Mouse (Mus musculus) mouse trophoblast stem cell (cell line): ENCODE measurements at regions not wholly inside any gene's neighbourhood (a gene's known extent, or its start where the extent isn't known, plus 50 kb on each side); places are given as distances from the start of the nearest gene placed in this dataset.
"Not testable (repeated sequence)": the region's sequence is repeated elsewhere in the genome, so short reads cannot be mapped to it uniquely, and the experiment has no call there.

Experiments
- in situ Hi-C, 2 experiments: fragments of 300-500 bp; cut with MseI, MboI; formaldehyde crosslinking; loops; 2 replicates in 1 of 2; 3 replicates in 1 of 2; pipeline ENCODE4 v1.15.1; 2025

GRCm38 (mm10) chr16:49409235-49409634 lies 289.8 kb upstream of the Ift57 start:
- in situ Hi-C loops: no loop called here

DNA sequence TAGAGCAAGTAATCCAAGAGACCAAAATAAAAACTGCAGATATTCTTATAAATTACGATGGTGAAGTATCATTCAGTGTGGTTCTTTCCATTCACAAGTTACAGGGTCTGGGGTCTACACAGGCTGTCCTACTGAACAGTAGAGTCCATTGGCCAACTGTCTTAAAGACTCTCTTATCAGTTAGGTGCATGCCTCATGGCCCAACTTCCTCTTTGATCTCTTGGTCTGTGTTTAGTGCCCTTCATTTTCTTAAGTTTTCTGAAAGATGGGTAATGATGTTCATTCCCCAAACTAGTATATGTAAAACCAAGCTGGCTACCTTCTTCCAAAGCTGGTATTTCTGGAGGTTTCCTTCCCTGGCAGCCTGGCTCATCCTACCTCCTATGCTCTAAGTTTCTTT lies 268.7 kb upstream of the Ift57 start:
- in situ Hi-C loops: loop anchor here in 1 of 2 experiments (10.0 kb wide), 1 partner anchor 155 kb away; no protein-coding TSS in a partner anchor

DNA sequence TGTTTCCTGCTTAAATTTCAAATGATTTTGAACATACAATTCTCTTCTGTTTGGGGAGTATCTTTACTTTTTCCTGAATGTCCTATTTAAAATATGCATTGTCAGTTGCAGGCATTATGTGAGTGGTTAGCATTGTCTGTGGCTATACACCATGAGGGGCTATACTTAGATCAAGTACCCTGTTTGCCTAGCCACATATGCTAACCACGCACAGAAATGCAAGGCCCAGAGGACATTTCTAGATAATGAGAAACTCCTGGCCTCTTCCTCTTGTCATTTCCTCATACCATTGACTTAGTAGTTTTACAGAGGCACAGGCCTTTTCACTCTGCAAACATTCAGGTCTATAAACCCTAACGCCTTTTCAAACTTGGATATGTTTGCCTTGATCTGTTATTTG lies 267.1 kb upstream of the Ift57 start:
- in situ Hi-C loops: loop anchor here in 1 of 2 experiments (10.0 kb wide), 1 partner anchor 157 kb away; no protein-coding TSS in a partner anchor

- in situ Hi-C loops: no loop called here
These were observed 257.8 kb upstream of the Ift57 start for GRCm38 (mm10) chr16:49441225-49441624.

DNA sequence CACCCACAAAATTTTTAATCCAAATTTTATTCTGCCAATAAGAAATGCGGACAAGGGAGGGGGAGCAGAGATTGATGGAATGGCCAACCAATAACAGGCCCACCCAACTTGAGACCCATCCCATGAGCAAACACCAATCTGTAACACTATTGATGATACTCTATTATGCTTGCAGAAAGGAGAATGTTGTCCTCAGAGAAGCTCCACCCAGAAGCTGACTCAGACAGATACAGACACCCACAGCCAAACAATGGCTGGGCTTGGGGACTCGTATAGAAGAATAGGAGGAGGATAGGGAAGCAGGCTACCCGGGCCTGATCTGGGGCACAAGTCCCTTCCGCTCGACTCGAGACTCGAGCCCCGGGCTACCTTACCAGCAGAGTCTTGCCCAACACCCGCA lies 251.7 kb upstream of the Ift57 start:
- in situ Hi-C loops: not testable (repeated sequence)

DNA sequence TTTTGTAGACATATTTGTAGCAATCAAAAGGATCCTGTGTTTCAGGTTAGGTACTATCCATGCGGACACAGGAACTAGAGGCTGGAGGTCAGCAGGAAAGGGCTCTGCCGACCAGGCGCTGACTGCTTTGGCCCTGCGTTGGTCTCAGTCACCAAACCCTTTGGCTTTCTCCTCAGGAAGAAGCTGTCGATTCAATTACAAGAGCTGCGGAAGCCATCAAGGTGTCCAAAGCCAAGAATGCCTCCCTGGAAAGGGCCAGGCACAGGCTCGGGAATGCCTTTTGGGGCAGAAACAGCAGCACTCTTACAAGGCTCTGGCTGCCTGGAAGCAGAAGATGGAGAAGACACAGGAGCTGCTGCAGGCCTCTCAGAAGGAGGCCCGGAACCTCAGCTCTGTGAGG lies 205.2 kb upstream of the Ift57 start:
- in situ Hi-C loops: no loop called here

DNA sequence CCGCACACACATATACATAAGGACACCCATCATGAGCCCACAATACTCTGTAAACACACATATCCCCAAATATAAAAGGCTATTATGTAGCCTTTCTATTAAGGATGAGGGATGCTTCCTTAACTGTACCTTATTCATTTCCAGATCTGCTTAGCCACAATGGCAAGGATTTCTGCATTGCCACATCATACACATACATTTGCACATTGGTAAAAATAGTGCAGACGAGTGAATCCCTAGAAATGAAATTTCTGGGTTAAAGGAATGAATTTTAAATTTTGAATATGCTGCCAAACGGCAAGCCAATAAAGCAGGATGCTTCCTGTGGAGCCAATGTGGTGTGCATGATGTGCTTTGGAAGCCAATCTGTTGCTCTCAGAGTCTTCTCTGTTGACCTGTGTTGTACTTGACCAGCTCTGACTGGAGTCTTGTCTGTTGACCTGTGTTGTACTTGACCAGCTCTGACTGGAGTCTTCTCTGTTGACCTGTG lies 201.5 kb upstream of the Ift57 start:
- in situ Hi-C loops: no loop called here

- in situ Hi-C loops: no loop called here
These were observed 198.2 kb upstream of the Ift57 start for GRCm38 (mm10) chr16:49500818-49501217.

DNA sequence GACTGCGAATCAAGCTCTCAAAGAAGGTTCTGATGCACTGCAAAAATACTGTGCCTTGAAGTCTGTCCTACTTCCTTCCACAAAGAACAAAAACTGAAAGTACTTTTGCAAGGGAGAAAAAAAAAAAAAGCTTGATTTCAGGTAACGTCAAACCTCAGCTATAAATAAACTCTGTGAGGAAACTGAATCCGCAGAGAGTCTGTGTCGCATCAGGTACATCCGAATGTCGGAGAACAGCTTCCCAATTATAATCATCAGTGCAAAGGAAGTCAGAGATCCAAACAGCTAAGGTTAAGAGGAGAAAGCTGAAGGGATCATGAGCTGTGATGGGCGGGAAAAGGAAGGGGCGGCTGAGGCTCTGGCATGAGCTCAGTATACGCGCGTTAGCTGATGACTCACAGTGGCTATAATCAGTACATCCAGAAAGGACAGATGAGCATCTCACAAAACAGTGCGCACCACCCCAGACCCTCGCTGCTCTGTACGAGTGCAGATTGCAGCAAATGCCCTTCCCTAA lies 195.1 kb upstream of the Ift57 start:
- in situ Hi-C loops: no loop called here

GRCm38 (mm10) chr16:49504669-49505068 lies 194.4 kb upstream of the Ift57 start:
- in situ Hi-C loops: no loop called here

DNA sequence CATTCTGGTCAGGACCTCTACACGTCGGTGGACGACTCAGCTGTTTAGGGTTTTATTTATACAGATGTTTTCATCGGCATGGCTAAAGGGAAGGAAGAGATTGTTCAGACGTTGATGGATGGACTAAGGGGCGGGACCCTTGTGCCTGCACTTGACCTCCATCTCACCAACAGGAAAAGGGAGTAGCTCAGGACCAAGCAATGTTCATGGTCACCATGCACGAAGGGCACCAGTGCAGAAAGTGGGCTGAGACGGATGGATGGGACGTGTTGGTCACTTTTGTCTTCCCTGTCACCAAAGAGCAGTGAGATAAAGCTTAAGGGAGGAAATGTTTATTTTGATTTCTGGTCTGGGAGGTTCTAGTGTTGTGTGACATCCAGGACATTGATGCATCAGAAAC lies 193.8 kb upstream of the Ift57 start:
- in situ Hi-C loops: no loop called here

DNA sequence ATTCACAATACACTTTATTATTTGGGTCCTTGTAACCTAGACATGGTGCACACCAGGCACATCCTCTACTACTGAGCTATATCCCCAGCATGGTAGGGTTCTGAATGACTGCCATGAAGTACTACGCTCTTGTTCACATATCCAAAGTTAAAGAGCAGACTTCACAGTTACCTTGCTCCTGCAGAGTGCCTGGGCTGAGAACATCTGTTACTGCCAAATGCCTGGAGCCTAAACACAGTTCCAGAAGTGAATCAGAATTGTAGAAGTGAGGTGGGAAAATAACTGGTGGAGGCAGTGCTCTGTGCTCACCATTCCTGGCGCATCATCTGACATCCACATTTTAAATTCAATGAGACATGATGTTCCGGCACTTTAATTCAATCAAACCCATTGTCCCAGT lies 180.2 kb upstream of the Ift57 start:
- in situ Hi-C loops: no loop called here

DNA sequence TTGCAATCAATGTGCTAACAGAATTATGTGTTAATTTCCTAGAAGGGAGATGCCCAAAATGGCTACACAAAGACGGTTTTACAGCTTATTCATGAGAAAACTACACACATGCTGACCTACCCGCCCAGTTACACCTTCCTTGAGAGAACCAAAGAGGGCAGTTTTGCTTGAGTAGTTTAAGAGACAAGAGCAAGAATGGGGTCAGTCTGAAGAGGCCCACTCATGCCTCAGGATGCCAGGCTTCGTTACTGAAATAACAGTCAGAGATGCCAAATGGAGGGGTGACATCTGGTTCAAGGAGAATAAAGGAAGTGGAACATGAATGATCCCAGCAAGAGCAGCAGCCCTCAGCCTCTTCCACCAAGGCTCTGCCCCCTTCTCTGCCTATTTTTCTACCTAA lies 178.6 kb upstream of the Ift57 start:
- in situ Hi-C loops: no loop called here

- in situ Hi-C loops: no loop called here
These were observed 177.3 kb upstream of the Ift57 start for GRCm38 (mm10) chr16:49521685-49522084.

DNA sequence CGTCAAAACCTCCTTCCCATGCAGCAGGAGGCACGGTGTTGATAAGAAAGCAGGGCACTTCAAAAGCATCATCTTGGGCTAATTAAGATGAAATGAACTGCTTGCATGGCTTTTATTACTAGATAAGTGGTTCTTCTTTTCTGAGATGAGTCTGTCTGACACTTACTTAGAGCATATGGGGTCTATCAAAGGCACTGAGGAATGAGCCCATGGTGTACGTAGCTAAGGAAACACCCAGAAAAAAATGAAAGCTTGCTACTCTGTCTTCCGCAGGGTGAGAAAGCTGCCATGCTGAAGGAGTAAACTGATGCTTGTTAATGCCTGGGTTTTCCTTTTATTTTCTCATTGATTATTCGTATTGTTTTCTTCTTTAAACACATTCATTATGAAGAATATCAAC lies 176.5 kb upstream of the Ift57 start:
- in situ Hi-C loops: no loop called here

GRCm38 (mm10) chr16:49528618-49529017 lies 170.4 kb upstream of the Ift57 start:
- in situ Hi-C loops: not testable (repeated sequence)

DNA sequence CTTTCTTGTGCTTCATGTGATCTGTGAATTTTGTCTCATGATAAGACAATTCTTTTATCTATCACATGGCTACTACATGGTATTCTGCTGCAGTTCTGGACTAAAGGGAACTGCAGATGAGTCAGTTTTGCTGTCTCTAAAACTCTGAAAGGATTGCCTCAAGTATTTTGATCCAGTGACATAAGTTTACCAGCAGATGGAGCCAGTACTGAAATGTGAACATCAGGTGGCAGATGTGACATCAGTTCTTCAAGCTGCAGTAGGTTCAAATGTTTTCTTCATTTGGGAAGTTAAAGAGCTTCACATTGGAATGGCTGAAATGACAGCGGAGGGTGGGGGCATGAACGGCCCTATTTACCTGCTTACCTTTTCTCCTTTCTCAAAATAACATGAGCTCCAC lies 170.0 kb upstream of the Ift57 start:
- in situ Hi-C loops: no loop called here

GRCm38 (mm10) chr16:49530051-49530450 lies 169.0 kb upstream of the Ift57 start:
- in situ Hi-C loops: no loop called here

DNA sequence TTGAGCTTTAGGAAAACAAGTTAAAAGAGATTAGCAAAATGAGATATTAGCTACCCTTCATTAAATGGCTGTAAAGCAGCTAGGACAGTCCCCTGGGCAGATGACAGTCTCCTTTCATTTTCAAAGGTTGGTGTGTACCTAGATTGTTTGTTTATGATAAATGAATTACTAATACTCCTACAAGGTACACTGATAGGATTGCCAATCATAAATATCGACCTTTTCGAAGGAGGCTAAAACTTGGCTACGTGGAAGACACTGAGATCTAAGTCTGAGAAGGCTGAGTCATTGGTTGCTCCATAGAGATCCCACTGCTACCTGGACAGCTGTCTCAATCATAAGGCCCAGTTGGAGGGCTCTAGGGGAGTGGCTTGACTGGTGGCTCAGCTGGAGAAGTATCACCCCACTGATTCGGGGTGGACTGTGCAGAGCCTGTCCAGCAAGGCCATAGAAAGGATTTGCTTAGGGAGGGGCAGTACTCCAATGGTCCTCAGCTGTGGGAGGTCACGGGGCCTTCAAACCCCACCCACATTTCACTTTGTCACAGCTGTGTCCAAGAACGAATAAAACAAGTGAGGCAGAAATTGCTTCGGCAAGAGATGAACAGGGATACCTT lies 166.9 kb upstream of the Ift57 start:
- in situ Hi-C loops: no loop called here

DNA sequence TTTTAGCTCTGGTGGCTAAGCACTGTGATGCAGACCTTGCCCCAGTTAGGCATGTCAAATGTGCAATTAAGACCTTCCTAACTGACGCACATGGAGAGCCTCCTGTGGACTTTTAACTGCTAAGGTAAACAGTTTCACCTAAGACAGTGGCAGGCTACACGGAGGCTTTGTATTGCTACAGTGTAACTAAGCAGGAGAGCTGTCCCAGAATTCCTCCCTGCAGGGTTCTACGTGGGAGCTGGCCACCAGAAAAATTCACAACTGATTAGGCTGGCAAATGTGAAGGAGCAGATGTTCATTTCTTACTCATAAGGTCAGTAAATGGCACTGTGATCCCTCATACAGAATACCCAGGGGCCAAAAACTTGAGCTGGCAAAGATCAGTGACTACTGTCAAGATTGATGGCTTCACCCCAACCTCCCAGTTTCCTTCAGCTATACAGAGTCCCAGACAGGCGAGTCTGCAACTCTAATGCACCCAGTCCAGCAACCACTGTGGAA lies 165.5 kb upstream of the Ift57 start:
- in situ Hi-C loops: no loop called here

DNA sequence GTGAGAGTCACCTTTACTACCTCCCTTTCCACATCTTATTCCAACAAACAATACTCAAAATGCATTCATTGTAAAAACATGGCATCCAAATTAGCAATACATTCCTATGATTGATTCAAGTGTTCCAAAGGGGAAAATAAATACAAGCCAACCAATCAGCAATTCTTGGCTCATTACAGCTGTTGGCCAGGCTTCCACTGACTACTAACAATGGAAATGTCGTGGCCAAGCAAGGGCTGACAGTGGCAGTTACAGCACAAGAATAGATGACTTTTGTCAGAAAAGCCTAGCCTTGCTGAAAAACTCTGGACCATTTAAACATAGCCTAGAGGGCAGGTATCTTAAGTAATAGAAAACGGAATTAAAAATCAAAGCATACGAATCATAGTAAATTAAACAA lies 148.8 kb upstream of the Ift57 start:
- in situ Hi-C loops: no loop called here

- in situ Hi-C loops: no loop called here
These were observed 129.0 kb upstream of the Ift57 start for GRCm38 (mm10) chr16:49570031-49570430.

DNA sequence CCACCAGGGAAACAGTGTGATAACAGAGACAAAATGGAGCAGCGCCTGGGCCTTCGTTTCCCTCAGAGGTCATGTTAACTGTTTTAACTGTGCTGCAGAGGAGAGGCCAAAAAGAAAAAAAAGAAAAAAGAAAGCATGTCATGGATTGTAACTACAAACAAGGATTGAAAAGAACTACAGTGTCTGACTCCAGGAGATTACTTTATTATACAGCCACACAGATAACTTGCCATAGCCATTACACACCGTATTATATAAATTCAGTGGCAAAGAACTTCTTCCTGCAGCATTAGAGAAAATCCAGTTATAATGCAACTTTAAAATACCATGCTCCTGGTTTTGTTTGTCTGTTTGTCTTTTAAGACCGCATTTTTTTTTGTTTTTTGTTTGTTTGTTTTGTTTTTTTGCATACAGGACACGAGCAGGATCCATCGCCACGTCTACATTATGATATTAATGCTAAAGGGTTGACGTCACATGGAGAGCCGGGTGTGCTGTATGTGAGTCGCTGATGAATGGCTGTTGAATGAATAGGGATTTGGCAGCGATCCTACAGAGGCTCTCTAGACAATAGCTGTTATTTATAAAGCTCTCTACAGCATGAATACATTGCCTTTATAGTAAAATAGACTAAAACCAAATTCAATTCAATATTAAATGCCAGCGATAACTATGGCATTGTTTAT lies 126.4 kb upstream of the Ift57 start:
- in situ Hi-C loops: no loop called here
